Mouse (Mus musculus) left cerebral cortex, postnatal 10 days (tissue): ENCODE data around the gene Sbf2. TPM values are rescaled to one million over a fixed set of nuclear protein-coding genes. Genes with fewer than 3 reads are reported as not detected.

Source experiments
- DNase-seq, 2 experiments: peaks; one replicate each; pipeline ENCODE4 v3.0.0; 2021 to 2022; ENCODE audit warnings: low spot score in 2 of 2, mixed read lengths in 1 of 2; ENCODE audit errors: extremely low spot score in 1 of 2
- intact Hi-C: fragments of 180-260 bp; cut with DNase I; formaldehyde crosslinking; loops from one replicate; pipeline ENCODE4 v1.15.1; 2025
- total RNA-seq, 2 experiments: library from RNA; stranded (reverse); gene quantifications; 2 replicates each; pipeline ENCODE4 v1.2.3; 2021

Gene Sbf2
- total RNA-seq, 2 experiments from 2014 or later, result 78.8 to 81.4 TPM

DNA sequence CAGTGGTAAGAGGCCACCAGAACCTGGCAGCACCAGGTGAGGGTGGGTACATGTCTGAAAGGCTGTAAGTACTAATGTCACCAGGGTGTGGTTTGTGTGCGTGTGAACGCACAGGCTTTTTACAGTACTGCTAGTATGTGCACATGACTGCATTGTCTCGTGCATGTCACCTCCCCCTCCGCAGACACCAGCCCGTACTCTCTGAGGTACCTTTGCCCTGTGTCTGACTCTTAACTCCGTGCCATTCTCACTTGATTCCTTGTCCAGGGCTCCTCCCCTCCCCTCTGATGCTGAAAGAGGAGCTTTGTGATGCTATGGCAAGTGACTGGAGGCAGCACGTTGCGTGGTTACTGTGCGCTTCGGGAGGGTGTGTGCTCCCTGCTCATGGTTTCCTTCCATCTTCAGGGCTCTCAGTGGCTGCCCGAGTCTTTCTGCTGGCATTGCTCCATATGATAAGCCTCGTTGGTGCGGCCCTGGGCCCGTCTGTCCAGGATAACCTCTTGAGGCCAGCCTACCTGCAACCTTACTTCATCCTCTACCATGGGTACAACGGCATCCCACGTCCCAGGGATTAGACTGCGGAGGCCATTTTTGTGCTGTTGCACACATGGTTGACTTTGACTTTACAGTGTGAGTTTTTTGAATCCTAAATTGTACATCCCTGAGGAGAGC, 315.8 kb downstream of the Sbf2 start:
- no peak for DNase-seq
- intact Hi-C loops, result no loop called here

DNA sequence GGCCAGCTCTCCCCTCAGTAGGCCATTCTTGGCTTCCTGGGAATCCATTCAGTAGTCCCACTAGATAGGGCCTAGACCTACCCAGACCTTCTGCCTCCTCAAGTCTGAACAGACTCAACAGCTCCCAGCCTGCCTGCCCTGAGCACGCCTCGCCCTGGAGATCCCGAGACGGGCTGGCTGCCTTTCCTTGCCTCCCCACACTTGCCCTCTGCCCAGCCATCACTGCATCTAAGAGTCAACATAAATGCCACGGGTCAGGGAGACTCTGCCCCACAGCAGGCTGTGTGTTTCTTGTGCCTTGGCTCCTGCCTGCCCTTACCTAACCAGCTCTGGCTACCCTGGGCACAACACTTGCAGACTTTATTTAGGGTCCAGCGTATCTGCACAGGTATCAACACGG, 316.6 kb downstream of the Sbf2 start:
- intact Hi-C loops, result no loop called here
- no peak for DNase-seq

DNA sequence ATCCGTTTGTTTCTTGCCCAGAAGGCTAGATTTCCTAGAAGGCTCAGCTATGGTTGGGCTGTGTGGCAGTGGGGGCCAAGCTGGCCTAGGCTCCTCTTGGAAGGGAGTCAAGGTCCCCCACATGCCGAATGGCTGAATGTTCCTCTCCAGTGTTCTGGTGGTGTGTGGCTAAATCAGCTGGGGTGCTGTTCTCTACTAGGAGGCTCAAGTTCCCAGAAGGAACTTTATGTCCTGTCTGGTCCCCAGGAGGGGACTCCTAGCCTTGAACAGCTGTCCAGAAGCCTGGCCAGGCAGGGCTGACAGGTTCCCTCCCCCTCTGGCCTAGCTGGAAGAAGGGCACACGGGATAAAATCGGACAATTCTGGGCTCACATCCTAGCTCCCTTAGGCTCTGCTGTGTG, 317.1 kb downstream of the Sbf2 start:
- intact Hi-C loops, result no loop called here
- DNase-seq, result no peak

DNA sequence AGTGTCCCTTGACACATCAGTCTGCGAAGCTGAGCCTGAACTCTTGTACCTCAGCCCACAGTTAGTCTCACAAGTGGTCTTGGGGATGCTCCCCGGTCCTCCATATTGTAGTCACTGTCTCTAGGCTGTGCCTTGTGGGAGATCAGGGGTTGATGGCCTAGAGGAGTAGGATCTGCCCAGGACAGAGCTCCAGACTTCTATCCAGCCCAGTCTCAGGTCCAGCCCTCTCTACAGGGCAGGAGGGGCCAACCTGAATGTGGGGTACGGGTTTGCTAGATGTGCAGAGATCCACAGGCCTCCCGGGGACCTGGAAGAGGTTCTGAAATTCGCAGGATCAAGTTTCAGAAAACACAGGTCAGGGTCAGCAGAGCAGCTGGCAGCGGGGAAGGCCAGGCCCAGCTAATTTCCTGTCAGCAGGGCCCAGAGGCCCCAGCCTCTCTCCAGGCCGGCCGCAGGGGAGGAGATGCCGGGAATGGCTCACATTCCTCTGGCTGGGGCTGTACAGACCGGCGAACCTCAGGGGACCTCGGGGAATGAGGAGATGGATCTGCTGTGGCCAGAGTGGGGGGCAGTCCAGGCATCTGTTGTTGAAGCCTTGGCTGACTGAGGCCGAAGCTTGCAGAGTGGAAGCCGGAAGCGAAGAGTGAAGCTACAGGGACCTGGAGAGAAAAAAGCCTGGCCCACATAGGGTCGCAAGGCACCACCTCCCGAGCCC, 317.7 kb downstream of the Sbf2 start:
- intact Hi-C loops, result no loop called here
- peak in 1 of 2 experiments; percentile 90 for DNase-seq

DNA sequence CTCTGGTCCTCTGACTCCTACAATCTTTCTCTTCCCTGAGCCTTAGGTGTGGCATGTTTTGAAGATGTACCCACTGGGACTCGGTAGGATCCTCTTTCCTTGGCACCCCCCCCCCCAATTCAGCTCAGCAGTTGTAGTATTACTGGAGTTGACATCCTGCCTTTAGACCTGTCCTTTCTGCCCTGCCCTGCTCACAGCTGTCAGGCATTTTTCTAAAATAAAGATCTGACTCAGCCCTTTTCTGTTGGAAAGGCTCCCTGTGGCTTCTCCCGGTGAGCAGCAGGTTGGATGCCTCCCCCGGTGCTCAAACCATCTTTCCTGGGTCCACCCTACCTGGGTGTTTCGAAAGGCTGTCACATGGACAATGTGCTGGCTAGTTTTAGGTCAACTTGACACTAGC, 325.1 kb downstream of the Sbf2 start:
- no peak for DNase-seq
- intact Hi-C loops, result loop anchor here (5.0 kb wide), 1 partner anchor 143 kb away; no protein-coding TSS in a partner anchor

DNA sequence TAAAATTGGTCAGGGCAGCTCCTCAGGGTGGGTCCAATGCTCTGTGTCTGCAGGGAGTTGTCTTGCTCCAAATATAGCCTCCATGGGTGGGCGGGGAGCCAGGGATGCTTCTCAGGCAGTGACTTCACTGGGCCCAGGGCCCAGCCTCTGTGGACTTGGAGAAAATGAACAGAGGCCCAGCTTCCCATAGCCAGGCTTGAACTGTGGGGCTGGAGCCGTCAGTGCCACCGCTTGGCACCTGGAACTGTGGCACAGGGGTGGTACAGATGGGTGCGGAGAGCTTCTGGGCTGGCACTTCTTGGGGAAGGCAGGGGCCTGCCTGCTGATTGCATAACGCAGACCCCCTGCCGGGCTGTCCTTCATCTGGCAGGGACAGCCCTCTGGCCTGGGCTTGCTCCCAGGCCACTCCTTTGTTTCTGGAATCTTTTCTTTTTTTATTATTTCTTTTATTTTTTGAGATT, 326.0 kb downstream of the Sbf2 start:
- intact Hi-C loops, result loop anchor here (5.0 kb wide), 1 partner anchor 144 kb away; no protein-coding TSS in a partner anchor
- DNase-seq, result peak in 1 of 2 experiments; percentile 87

DNA sequence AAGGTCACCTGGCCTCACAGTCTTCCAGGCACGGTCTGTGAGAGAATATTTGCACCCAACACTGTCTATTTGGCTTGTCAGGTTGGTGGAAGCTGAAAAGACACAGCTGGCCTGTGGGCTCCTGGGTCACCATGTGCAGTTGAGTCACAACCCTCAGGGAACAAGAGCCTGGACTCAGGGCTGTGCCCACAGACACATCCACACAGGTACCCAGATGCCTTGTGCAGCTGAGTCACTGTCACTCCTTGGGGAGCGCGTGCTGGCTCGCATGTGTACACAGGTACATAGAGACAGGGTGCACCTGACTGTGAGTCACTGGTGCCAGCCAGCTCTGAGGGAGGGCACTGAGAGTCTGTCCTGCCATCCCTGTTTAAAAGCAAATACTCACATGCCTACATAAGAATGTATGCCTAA, 326.5 kb downstream of the Sbf2 start:
- DNase-seq, result no peak
- intact Hi-C loops, result loop anchor here (5.0 kb wide), 1 partner anchor 144 kb away; no protein-coding TSS in a partner anchor

DNA sequence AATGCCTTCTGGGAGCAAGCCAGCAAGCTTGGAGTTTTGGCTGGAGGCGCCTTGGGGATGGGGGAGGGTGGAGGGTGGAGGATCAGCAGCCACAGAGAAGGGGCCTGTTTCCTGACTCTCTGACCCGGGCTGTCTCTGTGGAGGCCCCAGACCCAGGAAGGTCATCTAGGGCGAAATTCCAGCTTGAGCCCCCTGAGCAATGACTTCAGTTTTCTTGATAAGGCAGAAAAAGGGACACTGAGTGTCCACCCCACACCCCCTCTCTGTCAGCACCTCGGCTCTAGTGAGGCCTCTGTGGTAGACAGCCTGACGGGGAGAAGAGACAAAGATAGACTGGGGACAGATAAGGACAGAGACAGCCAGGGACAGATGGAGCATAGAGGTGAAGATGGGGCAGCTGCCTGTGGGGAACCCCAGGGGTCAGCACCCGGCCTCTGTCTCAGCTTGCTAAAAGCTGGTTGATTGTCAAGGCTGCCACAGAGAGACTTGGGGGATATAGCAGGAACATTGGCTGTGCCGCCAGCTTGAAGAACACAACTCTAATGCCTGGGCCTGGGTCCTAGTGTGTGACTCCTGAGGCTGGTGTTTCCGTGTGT, 327.1 kb downstream of the Sbf2 start:
- intact Hi-C loops, result loop anchor here (2.0 to 5.0 kb wide), 2 partner anchors 145 to 343 kb away; no protein-coding TSS in a partner anchor
- no peak for DNase-seq

DNA sequence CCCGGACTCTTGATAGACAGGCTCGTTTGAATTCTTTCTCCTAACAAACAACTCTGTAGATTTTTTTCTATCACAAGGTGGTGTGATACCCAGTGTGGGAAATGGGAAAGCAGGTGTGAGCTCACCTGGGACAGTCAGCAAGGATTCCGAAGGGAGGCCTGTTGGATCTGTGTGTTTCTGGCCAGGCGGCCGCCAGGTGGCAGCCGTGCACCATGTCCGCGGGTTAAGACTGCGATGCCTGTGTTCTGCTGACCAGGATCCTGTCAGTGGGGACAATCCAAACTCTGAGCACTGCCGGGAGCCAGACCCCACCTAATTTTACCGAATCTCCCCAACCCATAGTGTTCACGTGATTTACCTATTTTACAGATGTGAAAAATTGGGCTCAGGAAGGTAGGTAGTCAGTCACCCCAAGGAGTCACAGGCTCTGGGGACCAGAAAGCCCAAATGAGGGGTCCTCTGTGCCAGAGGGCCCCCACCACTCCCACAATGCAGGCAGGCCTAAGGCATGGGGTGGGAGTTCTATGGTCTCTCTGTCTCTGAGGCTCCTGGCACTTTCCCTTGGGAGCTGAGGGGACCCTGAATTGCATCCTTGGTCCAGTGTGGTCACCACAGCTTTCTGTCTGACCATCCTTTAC, 327.8 kb downstream of the Sbf2 start:
- DNase-seq, result peak; percentile 63 to 82
- intact Hi-C loops, result loop anchor here (2.0 to 5.0 kb wide), 2 partner anchors 145 to 344 kb away; no protein-coding TSS in a partner anchor

DNA sequence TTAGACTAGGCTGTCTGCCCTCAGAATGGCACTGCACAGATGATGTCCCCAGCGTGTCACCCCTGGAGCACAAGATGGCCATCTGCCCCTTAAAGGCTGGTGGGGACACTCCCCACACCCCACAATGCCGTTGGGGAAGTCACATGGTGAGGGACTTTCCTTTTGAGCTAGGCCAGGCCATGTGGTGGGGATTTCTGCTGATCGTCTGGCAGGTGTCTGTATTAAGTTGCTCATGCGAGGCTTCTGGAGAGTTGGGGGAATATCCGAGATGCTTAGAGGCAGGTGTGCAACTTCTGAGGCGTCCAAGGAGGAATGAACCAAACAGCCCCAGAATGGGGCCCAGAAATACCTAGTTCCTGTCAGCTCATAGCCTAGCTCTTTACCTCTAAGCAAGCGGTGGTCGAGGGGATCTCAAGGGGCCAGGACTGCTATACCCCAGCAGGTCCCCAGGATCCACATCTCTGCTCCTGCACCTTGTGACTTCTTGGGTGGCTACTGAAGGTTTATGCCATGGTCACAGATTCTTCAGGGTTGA, 328.5 kb downstream of the Sbf2 start:
- no peak for DNase-seq

DNA sequence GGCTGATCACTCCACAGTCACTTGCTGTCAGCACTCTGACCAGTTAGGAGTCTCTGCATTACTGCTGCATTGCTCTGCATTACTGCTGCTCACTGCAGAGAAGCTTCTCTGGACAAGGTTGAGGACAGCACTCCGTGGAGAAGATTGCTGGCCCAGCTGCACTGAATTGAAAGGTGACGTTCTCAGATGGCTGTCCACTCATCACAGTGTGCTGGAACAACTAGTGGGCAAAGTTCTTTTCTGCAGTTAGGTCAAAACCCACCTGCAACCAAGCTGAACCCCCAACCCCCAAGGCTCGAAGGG, 328.9 kb downstream of the Sbf2 start:
- intact Hi-C loops, result loop anchor here (2.0 to 5.0 kb wide), 2 partner anchors 147 to 345 kb away; no protein-coding TSS in a partner anchor

More for the DNA sequence above, 328.5 kb downstream of the Sbf2 start:
- intact Hi-C loops, result loop anchor here (2.0 to 5.0 kb wide), 2 partner anchors 146 to 345 kb away; no protein-coding TSS in a partner anchor

DNA sequence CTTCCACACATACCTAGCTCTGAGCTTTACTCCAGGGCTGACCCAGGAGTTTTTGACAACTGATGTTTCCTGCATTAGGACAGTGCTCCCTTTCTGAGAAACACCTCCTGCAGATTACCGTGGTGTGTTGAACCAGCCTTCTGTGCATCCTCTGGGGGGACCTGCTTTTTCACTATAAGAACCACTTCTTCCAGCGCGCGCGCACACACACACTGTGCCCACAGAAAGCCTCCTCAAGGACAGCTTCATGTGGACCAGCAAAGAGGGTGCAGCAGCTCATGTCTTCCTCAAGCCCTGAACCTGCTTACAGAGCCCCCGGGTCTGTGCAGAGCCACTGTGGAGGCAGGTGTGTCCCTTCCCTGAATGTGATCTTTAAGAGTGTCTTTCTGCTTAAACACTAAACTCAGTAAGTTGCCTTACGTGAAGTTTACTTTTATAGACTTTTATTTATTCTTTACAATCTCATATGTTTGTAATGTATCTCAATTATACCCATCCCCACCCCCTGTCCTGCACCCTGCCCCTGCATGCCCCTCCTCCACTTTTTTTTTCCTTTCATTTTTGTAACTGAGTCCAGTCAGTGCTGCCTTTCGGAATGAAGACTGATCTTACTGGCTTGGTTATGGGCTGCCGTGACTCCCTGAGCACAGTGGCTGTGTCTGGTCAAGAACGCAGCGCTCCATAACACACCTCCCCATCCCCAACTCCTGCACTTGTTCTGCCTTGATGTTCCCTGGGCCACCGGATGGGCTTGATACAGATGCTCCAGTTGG, 329.5 kb downstream of the Sbf2 start:
- intact Hi-C loops, result loop anchor here (5.0 kb wide), 1 partner anchor 147 kb away; no protein-coding TSS in a partner anchor
- DNase-seq, result no peak

More for the DNA sequence above, 328.9 kb downstream of the Sbf2 start:
- DNase-seq, result no peak

DNA sequence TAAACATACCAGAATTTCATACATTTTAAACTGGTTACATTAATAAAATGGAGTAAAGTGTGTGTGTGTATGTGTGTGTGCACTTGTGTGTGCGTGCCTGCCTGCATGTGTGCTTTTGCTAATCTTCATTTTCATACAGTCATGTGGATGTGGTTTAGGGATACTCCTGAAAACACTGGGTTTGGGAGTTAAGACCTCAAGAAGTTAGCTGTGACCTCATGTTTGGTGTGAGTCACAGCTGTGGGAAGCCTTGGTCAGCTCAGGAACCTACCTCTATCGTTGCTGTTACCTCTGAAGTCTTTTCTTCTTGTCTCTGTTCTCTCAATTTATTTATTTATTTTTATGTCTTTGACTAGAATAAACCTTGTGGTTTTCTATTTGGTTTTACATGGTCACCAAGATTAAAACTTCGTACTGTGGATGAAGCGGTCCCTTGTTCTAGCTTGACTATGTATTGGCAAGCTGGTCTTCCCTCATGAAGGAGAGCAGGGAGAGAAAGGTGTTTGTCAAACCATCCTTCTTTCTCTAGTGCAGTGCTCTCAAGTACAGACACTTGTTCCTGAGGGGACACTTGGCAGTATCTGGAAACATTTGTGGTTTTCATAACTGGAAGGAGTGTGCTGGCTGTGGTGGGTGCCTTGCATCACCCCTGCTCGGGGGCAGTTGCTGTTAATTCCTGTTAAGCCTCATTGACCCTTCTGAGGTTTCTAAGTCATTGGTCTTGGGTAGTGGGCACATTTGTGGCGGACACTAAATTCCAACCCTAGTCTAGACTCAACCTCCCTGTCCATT, 331.0 kb downstream of the Sbf2 start:
- intact Hi-C loops, result no loop called here

DNA sequence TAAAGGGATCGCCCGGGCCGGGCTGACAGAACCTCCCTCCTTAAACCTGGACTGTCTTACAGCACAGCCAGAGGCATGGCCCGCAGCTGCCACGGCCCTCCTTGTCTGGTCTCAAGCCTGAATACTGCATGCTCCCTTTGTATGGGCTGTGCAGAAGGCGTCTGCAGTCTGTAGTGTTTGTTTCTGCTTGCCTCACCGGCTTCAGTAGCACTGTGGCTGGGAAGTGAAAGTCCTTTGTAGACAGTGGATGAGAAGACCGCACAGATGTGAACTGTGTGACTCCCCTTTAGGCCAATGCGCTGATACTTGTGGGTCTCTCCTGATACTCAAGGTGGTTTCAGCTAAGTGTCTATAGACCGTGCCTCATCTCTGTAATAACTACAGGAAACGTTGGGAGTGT, 331.9 kb downstream of the Sbf2 start:
- DNase-seq, result no peak
- intact Hi-C loops, result no loop called here

More for the DNA sequence above, 331.0 kb downstream of the Sbf2 start:
- DNase-seq, result no peak

DNA sequence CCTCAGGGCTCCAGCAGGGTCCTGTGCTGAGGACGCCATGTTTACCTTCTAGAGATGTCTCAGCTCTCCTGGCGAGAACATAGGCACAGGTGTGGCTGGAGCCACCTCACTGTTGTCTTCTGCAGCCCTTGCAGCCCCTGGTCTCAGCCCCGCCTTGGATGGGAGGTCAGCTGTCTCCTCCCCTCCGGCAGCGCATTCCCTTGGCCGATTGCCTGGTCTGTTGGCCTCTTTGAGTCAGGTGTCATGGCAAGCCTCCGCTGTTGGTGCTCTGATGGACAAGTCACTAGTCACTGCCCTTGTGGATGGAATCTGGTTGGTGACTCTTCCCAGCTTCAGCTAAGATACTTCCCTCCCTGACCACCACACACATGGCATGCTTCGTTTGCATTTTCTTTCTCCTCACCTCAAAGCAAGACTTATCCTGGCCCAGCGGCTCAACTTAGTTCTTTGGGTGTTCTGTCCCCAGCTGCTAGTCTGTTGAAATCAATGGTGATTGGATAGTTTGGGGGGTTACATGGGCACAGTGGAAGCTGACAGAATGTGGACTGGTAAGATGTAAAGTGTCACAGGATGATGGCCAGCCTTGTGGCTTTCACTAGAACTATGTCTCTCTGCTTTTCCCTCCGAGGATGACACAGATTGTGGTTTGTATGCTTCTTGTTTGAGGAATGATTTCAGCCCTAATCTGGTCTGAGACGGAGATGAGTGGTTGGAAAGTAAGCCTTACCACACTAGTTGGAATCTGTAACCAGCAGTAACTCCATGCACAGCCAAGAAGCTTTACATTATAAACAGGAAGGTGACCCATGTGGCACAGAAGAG, 333.1 kb downstream of the Sbf2 start:
- intact Hi-C loops, result no loop called here
- no peak for DNase-seq

DNA sequence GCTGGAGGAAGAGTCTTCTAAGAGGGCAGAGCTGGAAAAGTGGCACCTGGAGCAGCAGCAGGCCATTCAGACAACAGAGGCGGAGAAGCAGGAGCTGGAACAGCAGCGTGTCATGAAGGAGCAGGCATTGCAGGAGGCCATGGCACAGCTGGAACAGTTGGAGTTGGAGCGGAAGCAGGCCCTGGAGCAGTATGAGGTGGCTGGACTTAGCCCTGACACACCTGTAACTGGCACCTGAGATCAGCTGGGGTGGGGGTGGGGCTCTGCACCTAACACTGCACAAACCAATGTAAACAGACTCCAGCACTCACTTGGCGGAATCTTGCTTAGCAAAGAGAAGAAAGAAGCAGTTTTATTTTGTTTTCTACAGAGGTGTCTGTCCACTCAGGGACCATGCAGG, 335.5 kb downstream of the Sbf2 start:
- intact Hi-C loops, result no loop called here
- no peak for DNase-seq
